Mouse (Mus musculus) cortical plate, adult 2 months (tissue): ENCODE measurements around the gene Arhgap32.

Source experiments
- CTCF ChIP-seq: fragments of 200-500 bp; IDR thresholded peaks from 2 replicates; pipeline ENCODE4 v1.5.1; 2011; ENCODE audit warnings: mild to moderate bottlenecking, control low read depth, low read length; ENCODE audit not compliant: insufficient read depth; ENCODE audit errors: extremely low read depth
- POLR2A ChIP-seq: fragments of 200-500 bp; IDR thresholded peaks from 2 replicates; pipeline ENCODE4 v1.6.1; 2011; ENCODE audit warnings: mild to moderate bottlenecking, low read length, control low read depth; ENCODE audit not compliant: insufficient read depth; ENCODE audit errors: extremely low read depth

DNA sequence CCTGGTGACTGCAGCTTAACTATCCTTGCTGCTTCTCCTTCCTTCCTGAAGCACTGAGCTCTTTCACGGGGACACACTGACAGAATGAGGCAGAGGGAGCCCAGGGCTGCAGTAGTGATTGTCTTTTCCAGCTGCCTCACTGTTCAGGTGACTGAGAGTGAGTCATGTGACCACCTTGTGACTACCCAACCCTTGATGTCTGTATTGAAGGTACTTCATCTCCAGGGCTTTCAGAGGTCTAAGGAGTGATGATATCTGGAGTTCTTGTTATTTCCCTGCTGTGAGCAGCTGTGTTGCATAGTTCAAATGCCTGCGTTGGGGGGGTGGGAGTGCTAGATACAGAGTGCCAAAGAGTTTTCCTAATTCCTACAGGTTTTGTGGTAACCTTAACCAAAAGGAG lies 141.9 kb downstream of the Arhgap32 start:
- TF ChIP-seq CTCF (no peak), POLR2A (no peak)
